Mouse (Mus musculus) natural killer cell, adult 2 months (primary cell): Measurements from ENCODE around the gene Scimp.

Source experiments
- DNase-seq, 2 experiments: peaks; one replicate each; pipeline ENCODE4 v3.0.0; 2022; ENCODE audit warnings: low spot score in 2 of 2

The Scimp gene

DNA sequence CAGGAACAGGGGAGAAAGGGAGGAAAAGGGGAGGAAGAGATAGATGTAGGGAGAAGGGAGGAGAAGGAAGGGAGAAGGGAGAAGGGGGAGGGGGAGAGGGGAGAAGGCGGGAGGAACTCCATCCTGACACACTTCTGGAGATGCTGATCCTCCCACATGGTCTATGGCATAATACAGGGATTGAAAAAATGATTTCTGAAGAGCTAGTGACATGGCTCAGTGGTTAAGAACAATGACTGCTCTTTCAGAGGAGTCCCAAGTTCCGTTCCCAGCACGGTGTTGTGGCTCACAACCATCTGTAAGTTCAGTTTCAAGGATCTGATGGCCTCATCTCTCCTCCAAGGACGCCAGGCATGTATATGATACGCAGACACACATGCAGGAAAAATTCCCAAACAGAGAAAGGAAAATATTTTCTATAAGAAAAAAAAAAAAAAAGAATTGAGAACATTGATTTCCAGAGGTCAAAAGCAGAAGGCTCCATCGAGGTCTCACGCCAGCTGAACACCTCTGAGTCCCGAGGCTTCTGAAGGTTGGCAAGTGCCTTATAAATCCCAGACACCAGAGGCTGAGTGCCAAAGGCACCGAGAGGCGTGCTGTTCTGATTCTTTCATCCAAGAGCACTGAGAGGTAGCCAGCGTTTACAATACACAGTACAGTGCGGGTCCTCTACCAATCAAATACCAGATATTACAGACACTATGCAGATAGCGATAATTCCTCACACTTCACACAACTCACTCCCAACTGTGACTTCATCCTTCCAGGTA is 730 bp downstream of the Scimp start:
- no peak for DNase-seq

DNA sequence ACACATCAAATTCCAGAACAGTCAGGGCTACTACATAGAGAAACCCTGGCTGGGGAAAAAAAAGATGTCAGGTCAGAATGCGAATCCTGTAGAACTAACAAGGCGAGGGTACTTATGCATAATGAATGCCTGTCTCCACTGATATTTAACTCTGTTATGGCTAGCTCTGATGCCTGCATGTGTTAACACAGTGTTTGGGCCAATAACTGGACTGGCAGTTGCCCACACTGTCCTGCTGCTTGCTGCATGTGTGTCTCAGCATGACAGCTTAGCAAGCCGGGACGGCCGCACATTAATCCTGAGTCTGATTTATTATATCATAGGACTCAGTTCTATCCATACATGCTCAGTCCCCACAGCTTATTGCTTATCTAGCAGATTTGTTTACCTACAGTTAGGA is 1.3 kb downstream of the Scimp start:
- DNase-seq = no peak

DNA sequence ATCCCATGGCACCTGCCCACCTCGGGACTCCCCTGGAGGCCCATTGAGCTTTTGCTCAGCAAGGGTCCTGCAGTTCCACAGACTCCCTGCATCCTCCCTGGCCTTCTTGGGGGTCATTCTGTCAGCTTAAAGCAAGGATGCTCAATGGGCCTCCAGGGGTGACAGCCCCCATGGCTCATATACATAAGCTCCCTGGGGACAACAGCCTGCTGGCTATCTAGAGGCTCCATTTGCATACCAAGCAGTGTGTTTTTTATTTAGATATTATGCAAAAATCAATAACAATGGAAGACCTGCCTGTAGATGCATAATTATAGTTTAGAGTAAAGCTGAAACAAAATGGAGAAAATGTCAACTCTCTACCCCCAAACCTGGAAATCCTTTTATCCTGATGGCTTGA is 3.4 kb downstream of the Scimp start:
- no peak for DNase-seq

DNA sequence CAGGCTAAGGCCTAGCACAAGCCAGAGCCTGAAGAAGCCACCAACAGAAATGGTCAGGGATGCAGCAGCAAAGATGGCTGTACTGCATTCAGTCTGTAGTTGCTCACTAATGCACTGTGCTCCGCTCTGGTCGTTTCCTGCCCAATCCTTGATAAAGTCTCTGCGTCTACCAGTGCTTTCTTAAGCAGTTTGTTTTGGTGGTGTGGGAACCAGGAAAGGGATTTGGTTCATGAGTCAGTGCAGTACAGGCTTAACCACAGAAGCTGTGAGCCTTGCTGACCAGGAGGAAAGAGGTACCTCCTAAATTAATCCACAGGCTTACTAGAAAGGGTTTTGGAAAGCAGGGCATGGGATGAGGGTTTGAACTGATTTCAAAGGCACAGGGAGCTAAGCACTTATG is 4.3 kb downstream of the Scimp start:
- DNase-seq = no peak

DNA sequence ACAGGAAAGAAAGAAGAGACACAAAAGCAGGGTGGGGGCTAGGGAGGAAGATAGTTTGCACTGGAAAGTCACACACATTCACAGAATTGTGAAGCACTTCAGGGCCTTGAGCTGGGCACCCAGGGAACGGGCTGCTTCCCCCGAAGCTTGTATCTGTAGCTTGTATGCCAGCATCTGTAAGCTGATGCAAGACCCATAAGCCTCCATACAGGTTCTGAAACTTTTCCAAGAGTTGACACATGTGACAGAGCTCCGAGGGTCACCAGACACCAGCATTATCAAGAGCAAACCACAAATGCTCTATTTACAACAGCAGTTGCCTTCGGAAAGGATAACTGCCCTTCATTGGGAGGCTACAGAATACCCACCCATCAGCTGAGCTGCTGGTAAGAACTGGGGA is 4.8 kb downstream of the Scimp start:
- no peak for DNase-seq

DNA sequence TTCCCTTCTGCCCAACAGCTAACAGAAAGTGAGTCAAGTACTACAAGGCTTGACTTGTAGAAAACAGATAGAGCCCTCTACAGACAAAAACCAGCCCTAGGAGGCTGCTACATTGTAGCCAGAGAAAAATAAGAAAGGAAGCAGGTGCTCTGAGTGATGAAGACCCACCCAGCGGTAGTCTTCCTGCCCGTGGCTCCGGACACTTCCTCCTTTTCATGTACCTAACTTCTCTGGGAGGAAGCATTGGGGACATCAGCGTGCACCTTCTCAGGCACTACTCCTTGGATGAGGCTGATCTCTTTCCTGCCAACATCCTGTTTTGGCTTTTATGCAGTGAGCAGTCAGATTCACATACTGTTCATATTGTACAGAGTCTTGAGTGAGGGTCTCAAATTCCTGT is 5.7 kb downstream of the Scimp start:
- no peak for DNase-seq

DNA sequence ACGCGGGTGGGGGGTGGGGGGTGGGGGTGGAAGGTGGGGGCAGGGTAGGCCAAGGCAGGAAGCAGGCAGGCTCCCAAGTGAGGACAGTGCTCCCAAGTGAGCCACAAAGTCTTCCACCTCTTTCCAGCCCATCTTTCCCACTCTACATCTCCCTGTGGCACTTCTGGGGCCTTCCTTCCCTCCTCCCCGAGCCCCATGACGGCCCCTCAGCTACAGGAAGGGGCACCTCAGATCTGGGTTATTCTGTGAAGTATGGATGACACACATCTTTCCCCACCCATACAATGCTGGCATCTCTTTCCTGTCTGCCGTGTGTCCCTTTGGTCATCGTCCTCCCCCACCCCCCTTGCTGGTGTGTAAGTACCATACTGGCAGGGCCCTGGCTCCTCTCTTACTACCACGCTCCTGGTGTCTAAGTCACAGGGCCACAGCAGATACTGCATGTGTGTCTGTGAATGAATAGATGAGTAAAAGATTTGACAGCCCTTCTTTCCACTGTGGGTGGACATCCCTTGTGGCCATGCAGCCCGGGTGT is 6.7 kb downstream of the Scimp start:
- DNase-seq = peak in 1 of 2 experiments; percentile 42

DNA sequence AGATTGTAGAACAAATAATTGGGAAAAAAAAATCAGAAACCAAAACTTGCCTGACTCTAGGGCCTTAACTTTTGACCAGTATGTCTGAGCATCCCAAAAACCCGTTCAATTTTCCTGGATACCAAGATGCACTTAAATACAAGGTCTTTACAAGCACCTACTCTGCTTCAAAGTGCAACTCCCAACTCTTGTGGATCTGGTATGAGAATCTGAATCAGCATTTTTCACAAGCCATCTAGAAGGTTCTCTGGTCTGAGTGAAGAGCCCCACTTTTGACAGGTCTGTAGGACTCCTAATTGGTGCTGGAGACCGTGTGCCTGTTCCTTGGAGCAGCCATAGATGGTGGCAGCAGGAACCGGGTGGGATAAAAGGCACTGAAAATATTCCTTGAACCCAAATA is 8.0 kb downstream of the Scimp start:
- no peak for DNase-seq

DNA sequence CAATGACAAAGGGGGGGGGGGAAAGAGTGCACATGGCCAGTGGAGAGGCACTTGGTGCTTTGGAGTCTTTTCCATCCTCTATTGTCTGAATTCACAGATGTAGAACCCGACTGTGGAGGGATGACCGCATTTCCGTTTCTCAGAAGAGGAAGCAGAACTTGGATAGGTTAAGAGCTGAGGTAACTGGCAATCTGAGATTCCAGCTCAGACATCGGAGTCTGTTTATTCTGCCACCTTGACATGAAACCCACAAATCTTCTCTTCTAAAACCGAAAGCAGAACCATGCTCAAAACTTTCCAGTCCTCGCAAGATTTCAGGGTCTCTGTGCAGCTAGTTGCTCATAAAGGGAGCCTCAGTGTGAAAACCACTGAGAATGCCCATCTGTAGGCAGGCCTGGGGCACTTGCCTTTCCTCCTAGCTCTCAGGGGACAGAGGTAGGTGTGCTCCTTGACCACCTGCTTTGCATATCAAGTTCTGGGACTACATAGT is 8.6 kb downstream of the Scimp start:
- DNase-seq = peak; percentile 74 to 79

DNA sequence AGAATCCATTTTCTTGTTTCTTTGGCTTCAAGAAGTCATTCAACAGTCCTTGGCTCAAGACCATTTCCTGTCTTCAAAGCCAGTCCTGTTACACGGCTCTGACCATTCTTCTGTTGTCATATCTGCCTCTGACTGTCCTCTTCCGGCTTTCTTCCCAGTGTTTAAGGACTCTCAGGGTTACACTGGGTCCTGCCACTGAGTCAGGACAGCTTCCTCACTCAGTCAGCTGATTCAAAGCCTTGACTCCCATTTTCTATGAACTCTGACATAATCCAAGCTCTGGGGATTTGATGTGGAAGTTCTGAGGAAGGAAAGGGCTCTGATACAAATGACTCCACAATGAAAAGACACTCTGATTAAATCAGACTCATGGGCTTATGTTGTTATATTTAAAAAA is 9.5 kb downstream of the Scimp start:
- no peak for DNase-seq

DNA sequence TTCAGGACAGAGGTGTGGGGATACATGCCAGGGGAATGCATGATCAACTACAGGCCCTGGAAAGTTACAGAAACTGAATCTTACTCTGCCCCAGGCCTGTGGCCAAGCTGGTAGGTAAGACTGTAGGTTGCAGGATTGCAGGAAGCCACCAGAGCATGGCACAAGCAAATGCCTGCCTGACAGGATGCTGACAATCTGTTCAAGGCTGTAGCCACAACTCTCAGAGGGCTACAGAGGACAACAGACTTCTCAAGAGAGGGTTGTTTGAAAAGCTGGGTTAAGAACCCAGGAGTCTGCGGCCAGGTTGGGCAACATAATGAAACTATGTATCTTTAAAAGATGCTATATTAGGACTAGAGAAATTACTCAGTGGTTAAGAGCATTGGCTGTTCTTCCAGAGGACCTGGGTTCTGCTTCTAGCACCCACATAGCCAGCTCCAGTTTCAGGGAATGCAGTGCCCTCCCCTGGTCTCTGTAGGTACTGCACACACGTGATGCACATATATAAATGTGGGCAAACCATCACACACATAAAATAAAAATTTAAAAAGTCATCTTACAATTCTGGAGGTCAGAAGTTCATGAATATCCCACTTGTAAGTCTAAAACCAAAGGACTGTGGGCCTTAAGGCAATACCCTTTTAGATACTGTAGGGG is 10.1 kb downstream of the Scimp start:
- no peak for DNase-seq

DNA sequence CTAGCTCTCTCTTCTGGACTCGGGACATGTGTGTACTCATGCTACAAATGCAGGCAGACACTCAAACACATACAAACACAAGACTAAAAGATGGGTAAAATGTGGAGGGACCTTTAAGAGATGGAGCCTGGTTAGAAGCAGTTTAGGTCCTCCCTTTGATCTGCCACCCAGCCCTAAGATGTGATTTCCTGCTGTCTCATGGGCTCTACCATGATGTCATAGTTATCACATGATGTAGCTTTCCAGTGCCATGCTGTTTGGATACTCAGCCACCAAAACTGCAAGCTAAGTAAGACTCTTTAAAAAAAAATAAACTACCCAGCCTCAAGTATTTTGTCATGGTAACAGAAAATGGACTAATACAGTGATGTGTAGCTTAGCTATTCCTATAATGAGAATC is 20.0 kb downstream of the Scimp start:
- DNase-seq = peak; percentile 48 to 63

DNA sequence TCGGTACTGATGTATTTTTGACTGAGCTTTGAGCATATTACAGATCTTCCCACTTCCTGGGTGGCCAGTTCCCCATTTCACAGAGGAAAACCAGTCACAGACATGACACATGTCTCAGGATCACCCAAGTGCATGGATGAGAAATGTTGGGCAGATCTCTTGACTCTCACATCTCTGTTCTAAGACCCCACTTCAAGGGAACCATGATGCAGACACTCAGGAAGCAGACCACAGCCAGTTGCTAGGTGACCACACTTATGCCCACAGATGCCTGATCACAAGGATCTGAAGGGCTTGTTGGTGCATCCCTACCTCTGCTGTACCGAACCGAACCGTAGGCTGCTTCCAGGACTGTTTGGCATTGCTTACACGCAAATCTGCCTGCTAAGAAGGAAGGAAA is 20.7 kb downstream of the Scimp start:
- no peak for DNase-seq

DNA sequence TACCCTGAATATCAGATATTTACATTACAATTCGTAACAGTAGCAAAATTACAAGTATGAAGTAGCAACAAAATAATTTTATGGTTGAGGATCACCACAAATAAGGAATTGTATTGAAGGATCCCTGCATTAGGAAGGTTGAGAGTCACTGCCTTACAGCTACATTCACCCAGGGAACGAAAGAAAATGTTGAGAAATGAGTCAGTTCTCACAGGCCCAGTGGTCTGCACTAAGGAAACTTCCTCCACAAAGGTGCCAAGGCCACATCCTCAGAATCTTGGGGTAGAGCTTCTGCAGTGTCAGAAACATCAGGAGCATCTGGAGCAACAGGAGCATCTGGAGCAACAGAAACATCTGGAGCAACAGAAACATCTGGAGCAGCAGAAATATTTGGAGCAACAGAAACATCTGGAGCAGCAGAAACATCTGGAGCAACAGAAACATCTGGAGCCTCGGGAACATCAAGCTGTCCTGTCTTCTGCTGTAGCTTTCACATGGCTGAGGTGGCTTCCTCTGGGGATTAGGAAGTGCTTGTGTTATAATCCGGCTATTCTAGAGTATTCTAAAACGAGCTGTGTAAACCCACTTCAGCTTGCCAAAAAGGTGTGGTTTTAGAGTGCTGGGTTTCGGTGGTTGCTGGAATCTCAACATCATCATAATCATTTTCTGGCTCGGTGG is 21.4 kb downstream of the Scimp start:
- no peak for DNase-seq

DNA sequence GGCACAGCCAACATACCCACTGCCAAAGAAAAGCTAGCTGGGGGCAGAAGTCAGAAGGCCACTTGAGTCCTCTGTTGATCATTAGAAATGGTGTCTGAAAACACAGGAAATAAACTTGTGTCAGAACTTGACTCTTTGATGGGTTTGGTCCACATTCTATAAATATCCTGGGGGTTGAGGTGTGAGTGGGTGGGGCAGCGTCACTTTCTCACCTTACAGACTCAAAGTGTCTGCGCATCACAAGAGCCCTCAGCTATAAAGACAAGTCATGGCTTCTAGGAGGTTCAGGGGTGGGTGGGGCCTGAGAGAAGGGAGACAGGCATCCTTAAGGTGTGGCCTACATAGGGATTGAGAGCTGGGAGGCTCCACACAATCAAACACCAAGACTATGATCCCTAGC is 22.0 kb downstream of the Scimp start:
- peak; percentile 75 to 90 for DNase-seq

DNA sequence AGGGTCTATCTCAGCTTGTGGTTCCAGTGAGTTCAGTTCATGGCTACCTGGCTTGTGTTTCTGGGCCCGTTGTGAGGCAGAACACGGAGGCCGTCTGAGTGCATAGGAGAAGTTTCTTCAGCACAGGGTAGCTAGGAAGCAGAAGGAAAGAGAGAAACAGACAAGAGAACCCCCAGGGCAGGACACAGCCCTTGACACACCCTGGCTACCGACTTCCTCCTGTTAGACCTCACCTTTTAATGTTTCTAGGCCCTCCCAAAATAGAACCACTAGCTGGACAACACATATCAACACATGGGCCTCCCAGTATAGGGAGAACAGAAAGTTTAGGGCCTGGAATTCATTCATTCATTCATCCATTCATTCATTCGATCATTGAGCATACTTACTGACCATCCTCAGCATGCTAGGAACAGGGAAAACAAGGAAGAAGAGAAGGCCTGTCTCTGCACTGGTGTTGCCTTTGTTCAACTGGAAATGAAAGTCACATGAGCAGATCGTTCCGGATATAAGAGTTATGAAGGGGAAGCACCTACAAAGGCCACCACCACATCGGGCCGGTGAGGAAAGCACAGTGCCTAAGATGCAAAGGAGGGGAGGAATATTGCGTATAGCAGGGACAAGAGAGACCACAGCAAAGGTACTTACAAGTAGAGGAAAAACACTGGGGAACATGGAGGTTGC is 23.3 kb downstream of the Scimp start:
- DNase-seq = peak; percentile 72 to 79

DNA sequence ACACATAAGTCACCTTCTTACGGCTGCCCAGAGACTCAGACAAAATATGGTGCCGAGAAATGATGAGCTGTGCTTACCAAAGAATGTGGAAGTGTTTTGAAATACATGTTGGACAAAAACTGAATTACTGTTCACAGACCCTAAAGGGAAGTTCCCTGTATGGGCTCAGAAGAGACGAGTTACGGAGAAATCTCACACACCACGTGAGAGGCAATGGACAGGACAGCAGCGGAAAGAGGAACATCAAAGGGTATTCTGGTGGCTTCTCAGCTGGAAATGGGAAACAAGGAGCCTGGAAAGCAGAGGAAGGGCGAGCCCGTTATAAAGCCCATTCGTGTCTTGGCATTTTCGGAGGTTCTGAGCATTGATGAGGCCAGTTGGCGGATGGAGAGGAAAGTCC is 25.3 kb downstream of the Scimp start:
- DNase-seq = no peak

DNA sequence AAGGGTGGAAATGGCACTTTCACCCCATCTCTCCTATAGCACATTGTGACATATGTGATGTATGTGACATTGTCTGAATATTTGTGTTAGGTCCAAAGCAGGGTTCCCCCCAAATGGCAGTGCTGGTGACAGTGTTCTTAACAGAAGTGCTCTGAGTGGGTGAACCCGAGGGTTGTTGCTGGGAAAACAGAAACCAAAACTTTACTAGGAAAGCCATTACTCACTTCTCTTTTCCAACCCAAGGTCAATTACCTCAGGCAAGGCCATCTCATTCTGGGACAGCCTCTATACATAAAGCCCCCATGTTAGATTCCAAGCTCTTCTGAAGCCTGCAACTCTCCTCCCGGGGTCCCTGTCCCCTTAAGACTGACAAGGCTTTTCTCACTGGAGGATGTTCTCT is 26.5 kb downstream of the Scimp start:
- no peak for DNase-seq

DNA sequence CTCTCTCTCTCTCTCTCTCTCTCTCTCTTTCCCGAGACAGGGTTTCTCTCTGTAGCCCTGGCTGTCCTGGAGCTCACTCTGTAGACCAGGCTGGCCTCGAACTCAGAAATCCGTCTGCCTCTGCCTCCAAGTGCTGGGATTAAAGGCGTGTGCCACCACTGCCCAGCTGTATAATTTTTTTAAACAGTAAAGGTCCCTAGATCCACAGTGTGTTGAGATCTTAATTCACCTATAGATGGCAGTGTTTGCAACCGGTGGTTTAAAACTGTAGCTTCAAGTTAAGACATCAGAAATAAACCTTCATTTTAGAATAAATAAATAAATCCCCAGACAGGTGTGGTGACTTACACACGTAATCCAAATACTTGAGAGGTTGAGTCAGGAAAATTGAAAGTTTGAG is 34.3 kb downstream of the Scimp start:
- peak in 1 of 2 experiments; percentile 41 for DNase-seq

DNA sequence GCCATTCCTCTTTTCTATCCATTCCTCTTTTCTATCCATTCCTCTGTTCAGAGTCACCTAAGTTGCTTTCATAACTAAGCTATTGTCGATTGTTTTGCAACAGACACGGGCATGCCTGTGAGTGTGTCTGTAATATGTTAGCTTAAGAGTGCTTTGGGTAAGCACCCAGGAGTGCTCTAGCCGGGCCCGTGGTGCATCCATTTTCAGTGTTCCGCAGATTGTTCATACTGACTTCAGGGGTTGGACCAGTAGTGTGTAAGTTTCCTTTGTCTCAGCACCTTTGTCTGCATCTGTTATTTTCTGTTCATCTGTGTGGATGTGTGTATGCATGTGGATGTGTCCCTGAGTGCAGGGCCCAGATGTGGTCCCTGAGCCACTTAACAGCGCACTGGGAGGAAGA is 34.8 kb downstream of the Scimp start:
- DNase-seq = no peak

DNA sequence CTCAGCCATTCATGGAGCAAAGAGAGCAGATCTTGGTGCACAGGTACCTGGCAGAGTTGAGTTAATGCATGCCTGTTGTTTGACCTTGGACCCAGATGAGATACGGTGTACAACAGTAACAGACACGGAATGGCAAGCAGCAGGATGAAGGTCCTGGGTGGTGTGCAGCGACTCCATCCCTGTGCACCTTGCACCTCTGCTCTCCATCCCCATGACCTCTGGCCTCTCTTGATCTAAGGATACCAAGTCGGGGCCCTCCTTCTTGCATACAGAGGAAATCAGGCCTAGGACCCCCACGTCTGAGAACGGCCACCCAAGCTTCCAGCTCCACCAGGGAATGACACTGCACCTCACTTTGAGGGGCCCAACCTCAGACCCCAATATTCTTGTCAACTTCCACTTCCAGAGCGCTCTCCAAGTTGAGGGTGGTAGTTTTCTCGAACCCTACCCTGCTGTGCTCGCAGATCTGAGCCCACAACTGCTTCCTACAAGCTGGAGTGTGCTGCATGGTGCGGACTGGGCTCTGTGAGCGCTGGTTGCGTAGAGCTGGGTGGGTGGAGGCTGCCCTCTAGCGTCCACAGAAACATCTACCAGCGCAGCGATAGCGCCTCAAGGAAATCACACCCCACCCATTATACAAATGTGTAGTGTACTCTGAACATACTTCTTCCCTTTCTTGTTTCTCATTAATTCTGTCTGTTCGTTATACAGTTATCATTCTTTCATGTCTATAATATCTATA is 35.4 kb downstream of the Scimp start:
- DNase-seq = peak; percentile 68 to 79
